Mouse (Mus musculus): ENCODE measurements at regions not wholly inside any gene's neighbourhood (a gene's known extent, or its start where the extent isn't known, plus 50 kb on each side); places are given as distances from the start of the nearest gene placed in this dataset.

DNA sequence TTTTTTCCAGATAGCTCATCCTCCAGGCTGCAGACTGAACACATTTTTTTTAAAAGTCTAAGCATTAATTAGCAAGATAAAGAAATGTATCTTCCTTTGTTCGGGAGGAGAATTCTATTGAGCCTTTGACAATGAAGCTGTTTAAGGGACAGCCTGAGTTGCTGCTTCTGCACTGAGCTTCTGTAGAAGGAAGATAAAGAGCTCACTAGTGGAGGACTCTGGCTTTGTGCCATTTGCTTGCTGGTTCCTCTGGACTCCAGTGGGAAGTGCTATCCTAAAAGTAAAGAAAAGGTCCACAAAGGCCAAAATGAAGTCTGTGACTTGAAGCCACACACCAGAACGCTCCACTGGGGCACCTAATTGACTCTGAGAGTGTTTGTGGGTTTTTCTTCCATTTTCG is 577.0 kb downstream of the Smarca1 start:
- Histone ChIP-seq H3K9me3 (replicated peaks; ENCODE audit: insufficient read depth, low read length) (no peaks in the 10 kb centered on the region), H3K27me3 (ENCODE audit: control insufficient read depth in 1 of 2, insufficient read depth in 2 of 2, low read length in 2 of 2) (no peaks in the 10 kb centered on the region), H3K4me3 (ENCODE audit: control insufficient read depth in 1 of 2, insufficient read depth in 1 of 2, low read depth in 2 of 2, low read length in 2 of 2) (no peak overlapping the region), H3K4me1 (ENCODE audit: control insufficient read depth in 1 of 2, insufficient read depth in 2 of 2, low read length in 2 of 2) (no peaks in the 10 kb centered on the region), H3K36me3 (ENCODE audit: control insufficient read depth in 1 of 2, insufficient read depth in 2 of 2, low read length in 2 of 2) (no peaks in the 10 kb centered on the region), H3K9ac (ENCODE audit: control insufficient read depth, low read depth, low read length, poor library complexity, severe bottlenecking) (no peak overlapping the region), H3K27ac (ENCODE audit: control insufficient read depth, low read depth, low read length) (no peak overlapping the region), H3K79me2 (ENCODE audit: control insufficient read depth, insufficient read depth, low read length, poor library complexity) (no peaks in the 10 kb centered on the region)
- DNase-seq (ENCODE audit: low read depth, low spot score): no peak
- TF ChIP-seq CHD2 (IDR thresholded peaks at IDR 0.05; ENCODE audit: low read length): no peak
- no peak for TF ChIP-seq MYC (IDR thresholded peaks at IDR 0.05; ENCODE audit: low read depth, low read length)
- no peak for TF ChIP-seq USF2 (IDR thresholded peaks at IDR 0.05; ENCODE audit: borderline replicate concordance in 1 of 2, insufficient read depth in 1 of 2, low read depth in 1 of 2, low read length in 2 of 2)
- TF ChIP-seq GABPA (IDR thresholded peaks at IDR 0.05; ENCODE audit: low read depth, low read length): no peak
- TF ChIP-seq NRF1 (IDR thresholded peaks at IDR 0.05; ENCODE audit: insufficient read depth, low read depth, low read length, poor library complexity, severe bottlenecking): no peak
- no peak for TF ChIP-seq KAT2A (conservative IDR thresholded peaks at IDR 0.05; ENCODE audit: low read depth, low read length)
- TF ChIP-seq SMC3 (IDR thresholded peaks at IDR 0.05; ENCODE audit: low read depth, low read length): no peak
- no peak for TF ChIP-seq POLR2AphosphoS5 (IDR thresholded peaks at IDR 0.05; ENCODE audit: borderline replicate concordance, low read depth, low read length)
- no peak for TF ChIP-seq RAD21 (IDR thresholded peaks at IDR 0.05; ENCODE audit: low read depth, low read length)
- TF ChIP-seq RCOR1 (IDR thresholded peaks at IDR 0.05; ENCODE audit: low read depth, low read length): no peak
- TF ChIP-seq TAL1 (IDR thresholded peaks at IDR 0.05; ENCODE audit: low read length): no peak
- no peak for TF ChIP-seq GATA1 (IDR thresholded peaks at IDR 0.05; ENCODE audit: low read depth, low read length)
- TF ChIP-seq MYB (IDR thresholded peaks at IDR 0.05; ENCODE audit: low read depth, low read length): no peak
- no peak for TF ChIP-seq E2F4 (IDR thresholded peaks at IDR 0.05; ENCODE audit: borderline replicate concordance, low read depth, low read length)
- TF ChIP-seq CHD1 (IDR thresholded peaks at IDR 0.05; ENCODE audit: low read depth, low read length): no peak
- TF ChIP-seq HCFC1 (IDR thresholded peaks at IDR 0.05; ENCODE audit: low read depth, low read length): no peak
- TF ChIP-seq POLR2AphosphoS2 (IDR thresholded peaks at IDR 0.05; ENCODE audit: low read length): no peak
- TF ChIP-seq USF1 (IDR thresholded peaks at IDR 0.05; ENCODE audit: low read depth, low read length): no peak
- TF ChIP-seq EP300 (IDR thresholded peaks at IDR 0.05; ENCODE audit: low read depth in 1 of 2, low read length in 2 of 2): no peak

DNA sequence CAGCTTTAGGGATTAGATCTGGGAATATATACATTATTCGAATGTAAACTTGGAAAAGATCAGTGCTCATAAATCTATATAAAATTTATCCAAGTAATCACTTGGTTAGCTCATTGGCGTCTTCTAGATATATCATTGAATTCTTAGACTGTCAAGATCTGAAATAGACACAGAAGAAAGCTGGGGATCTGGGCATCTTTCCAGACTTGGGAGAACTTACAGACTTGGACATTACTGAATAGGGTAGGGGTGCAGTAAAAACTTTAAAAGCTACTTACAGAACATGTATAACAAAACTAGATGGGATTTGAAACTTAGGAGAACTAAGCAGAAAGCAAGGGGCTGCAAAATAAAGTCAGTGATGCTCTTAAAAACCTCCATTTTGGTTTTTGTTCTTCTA is 585.6 kb downstream of the Smarca1 start:
- Histone ChIP-seq H3K79me2 (ENCODE audit: control insufficient read depth, insufficient read depth, low read length, poor library complexity) (no peaks in the 10 kb centered on the region), H3K27ac (ENCODE audit: control insufficient read depth, low read depth, low read length) (no peak overlapping the region), H3K4me1 (ENCODE audit: control insufficient read depth in 1 of 2, insufficient read depth in 2 of 2, low read length in 2 of 2) (no peaks in the 10 kb centered on the region), H3K36me3 (ENCODE audit: control insufficient read depth in 1 of 2, insufficient read depth in 2 of 2, low read length in 2 of 2) (no peaks in the 10 kb centered on the region), H3K9me3 (replicated peaks; ENCODE audit: insufficient read depth, low read length) (no peaks in the 10 kb centered on the region), H3K27me3 (ENCODE audit: control insufficient read depth in 1 of 2, insufficient read depth in 2 of 2, low read length in 2 of 2) (no peaks in the 10 kb centered on the region), H3K4me3 (ENCODE audit: control insufficient read depth in 1 of 2, insufficient read depth in 1 of 2, low read depth in 2 of 2, low read length in 2 of 2) (no peak overlapping the region), H3K9ac (ENCODE audit: control insufficient read depth, low read depth, low read length, poor library complexity, severe bottlenecking) (no peak overlapping the region)
- no peak for DNase-seq (ENCODE audit: low read depth, low spot score)
- TF ChIP-seq NRF1 (IDR thresholded peaks at IDR 0.05; ENCODE audit: insufficient read depth, low read depth, low read length, poor library complexity, severe bottlenecking) (no peak), TBP (IDR thresholded peaks at IDR 0.05; ENCODE audit: low read depth, low read length) (no peak), MAX (IDR thresholded peaks at IDR 0.05; ENCODE audit: low read length) (no peak), MXI1 (IDR thresholded peaks at IDR 0.05; ENCODE audit: low read depth, low read length) (no peak), SIN3A (IDR thresholded peaks at IDR 0.05; ENCODE audit: low read length) (no peak), ZC3H11A (IDR thresholded peaks at IDR 0.05; ENCODE audit: low read depth, low read length) (no peak), USF1 (IDR thresholded peaks at IDR 0.05; ENCODE audit: low read depth, low read length) (no peak), CHD2 (IDR thresholded peaks at IDR 0.05; ENCODE audit: low read length) (no peak), E2F4 (IDR thresholded peaks at IDR 0.05; ENCODE audit: borderline replicate concordance, low read depth, low read length) (no peak), POLR2AphosphoS2 (IDR thresholded peaks at IDR 0.05; ENCODE audit: low read length) (no peak), ELF1 (IDR thresholded peaks at IDR 0.05; ENCODE audit: low read depth, low read length) (no peak), MYC (IDR thresholded peaks at IDR 0.05; ENCODE audit: low read depth, low read length) (no peak), CHD1 (IDR thresholded peaks at IDR 0.05; ENCODE audit: low read depth, low read length) (no peak)

All from MEL (cell line).